Mouse (Mus musculus): ENCODE results near the gene Icam2. TPM values are rescaled to one million over a fixed set of nuclear protein-coding genes. Genes with fewer than 3 reads are reported as not detected.

The Icam2 gene
- total and polyA plus RNA-seq, 3 experiments = 22.0 to 46.8 (median 22.4) TPM

- no peak overlapping the region; the same call in 1 of the 2 replicates for H3K27ac ChIP-seq
- 26% methylated on average over 5 of the region's 5 CpGs for WGBS
Measured at GRCm38 (mm10) chr11:106328521-106328920, 59.4 kb downstream of the Icam2 start.

More at GRCm38 (mm10) chr11:106328521-106328920, 59.4 kb downstream of the Icam2 start:
- H3K4me1 ChIP-seq (ENCODE audit: control insufficient read depth, insufficient read depth, low read length) = peaks cover 5% of the 10 kb centered on the region
- H3K27me3 ChIP-seq (ENCODE audit: control insufficient read depth, insufficient read depth, low read length) = no peaks in the 10 kb centered on the region
- H3K4me3 ChIP-seq = no peak overlapping the region
- H3K79me2 ChIP-seq (replicated peaks; ENCODE audit: control insufficient read depth, insufficient read depth, low read length) = no peaks in the 10 kb centered on the region
- H3K9ac ChIP-seq (ENCODE audit: low read depth, low read length) = no peak overlapping the region
- no peak for TF ChIP-seq EP300 (IDR thresholded peaks at IDR 0.05; ENCODE audit: insufficient read depth, low read depth, low read length)
- TF ChIP-seq POLR2A (IDR thresholded peaks at IDR 0.05; ENCODE audit: insufficient read depth, low read depth, low read length) = no peak
- no peak for TF ChIP-seq CTCF (IDR thresholded peaks at IDR 0.05)
- H3K36me3 ChIP-seq (ENCODE audit: control insufficient read depth, insufficient read depth, low read length) = no peaks in the 10 kb centered on the region
- no peak for DNase-seq
- intact Hi-C loops (cut with DNase I) = no loop called here

Other genes with a start within 250 kb of the Icam2 start
- gene Gm10840, start 227.2 kb downstream of the Icam2 start, total RNA-seq (2021) = not detected
- gene Gm10840, start 227.2 kb downstream of the Icam2 start, polyA plus RNA-seq (2012; rRNA removed) = not detected in 2 replicates
- 1 to 10 TPM; 3.6 to 4.7 TPM for gene Limd2, start 227.2 kb downstream of the Icam2 start, total RNA-seq (2021)
- gene Limd2, start 227.2 kb downstream of the Icam2 start, polyA plus RNA-seq (2012; rRNA removed) = 10.0 and 11.5 TPM in 2 replicates
- gene Strada, start 185.9 kb downstream of the Icam2 start, total RNA-seq (2021) = 1 to 10 TPM; 6.2 to 7.0 TPM
- gene Strada, start 185.9 kb downstream of the Icam2 start, polyA plus RNA-seq (2012; rRNA removed) = 16.9 and 21.8 TPM in 2 replicates
- 10 to 100 TPM; 78.1 to 82.2 TPM for gene Ccdc47, start 171.7 kb downstream of the Icam2 start, total RNA-seq (2021)
- gene Ccdc47, start 171.7 kb downstream of the Icam2 start, polyA plus RNA-seq (2012; rRNA removed) = 23.7 and 47.4 TPM in 2 replicates
- gene Ddx42, start 171.1 kb downstream of the Icam2 start, total RNA-seq (2021) = 10 to 100 TPM; 23.5 to 27.5 TPM
- gene Ddx42, start 171.1 kb downstream of the Icam2 start, polyA plus RNA-seq (2012; rRNA removed) = 6.0 and 11.9 TPM in 2 replicates
- gene Ftsj3, start 132.0 kb downstream of the Icam2 start, total RNA-seq (2021) = 10 to 100 TPM; 20.2 to 21.6 TPM
- 10.2 and 15.2 TPM in 2 replicates for gene Ftsj3, start 132.0 kb downstream of the Icam2 start, polyA plus RNA-seq (2012; rRNA removed)
- 100 to 1,000 TPM in 1 of 2 experiments, 10 to 100 TPM in 1; 91.8 to 104 TPM for gene Psmc5, start 131.9 kb downstream of the Icam2 start, total RNA-seq (2021)
- gene Psmc5, start 131.9 kb downstream of the Icam2 start, polyA plus RNA-seq (2012; rRNA removed) = 54.5 and 83.5 TPM in 2 replicates
- gene Smarcd2, start 115.1 kb downstream of the Icam2 start, total RNA-seq (2021) = 10 to 100 TPM; 16.6 to 17.2 TPM
- gene Smarcd2, start 115.1 kb downstream of the Icam2 start, polyA plus RNA-seq (2012; rRNA removed) = 39.2 and 49.2 TPM in 2 replicates
- not detected for gene Tcam1, start 111.4 kb downstream of the Icam2 start, total RNA-seq (2021)
- 0.10 TPM in 1 of 2 replicates, not detected in the other for gene Tcam1, start 111.4 kb downstream of the Icam2 start, polyA plus RNA-seq (2012; rRNA removed)
- not detected for gene Gh, start 86.2 kb downstream of the Icam2 start, total RNA-seq (2021)
- not detected in 2 replicates for gene Gh, start 86.2 kb downstream of the Icam2 start, polyA plus RNA-seq (2012; rRNA removed)
- gene Cd79b, start 73.3 kb downstream of the Icam2 start, total RNA-seq (2021) = 1 to 10 TPM; 1.7 to 3.0 TPM
- gene Cd79b, start 73.3 kb downstream of the Icam2 start, polyA plus RNA-seq (2012; rRNA removed) = 3.4 and 10.1 TPM in 2 replicates
- gene Scn4a, start 34.8 kb downstream of the Icam2 start, total RNA-seq (2021) = 10 to 100 TPM; 22.1 to 22.8 TPM
- gene Scn4a, start 34.8 kb downstream of the Icam2 start, polyA plus RNA-seq (2012; rRNA removed) = 11.9 and 20.7 TPM in 2 replicates
- gene Prr29, start 22.6 kb downstream of the Icam2 start, total RNA-seq (2021) = under 1 TPM; 0.37 to 0.48 TPM
- gene Prr29, start 22.6 kb downstream of the Icam2 start, polyA plus RNA-seq (2012; rRNA removed) = 7.9 and 10.4 TPM in 2 replicates
- gene Ern1, start 99.8 kb upstream of the Icam2 start, total RNA-seq (2021) = 10 to 100 TPM; 10.2 to 13.9 TPM
- gene Ern1, start 99.8 kb upstream of the Icam2 start, polyA plus RNA-seq (2012; rRNA removed) = 6.4 and 9.8 TPM in 2 replicates
- gene Tex2, start 225.3 kb upstream of the Icam2 start, total RNA-seq (2021) = 10 to 100 TPM; 42.5 to 46.8 TPM
- gene Tex2, start 225.3 kb upstream of the Icam2 start, polyA plus RNA-seq (2012; rRNA removed) = 17.2 and 27.1 TPM in 2 replicates